9 mouse cellular contexts compared by ENCODE assay signal in genomic region chr10:44447001-44447400, GRCm38 (mm10).
"Had no signal": no experiment of that assay in that cellular context is flagged by ENCODE, and none has a peak within 500 bp of the region (broad histone marks: within the 10 kb centered on the region; RNA-seq: fewer than 3 reads in every experiment).

No protein-coding gene starts in this region.

- H3K27ac ChIP-seq: limb, embryonic 15.5 days; liver, embryonic 13.5 days; midbrain, embryonic 10.5 days; neural tube, embryonic 15.5 days had no signal

- H3K27me3 ChIP-seq: limb, embryonic 15.5 days; liver, embryonic 13.5 days; neural tube, embryonic 15.5 days had no signal

- H3K4me3 ChIP-seq: limb, embryonic 15.5 days; liver, embryonic 13.5 days; midbrain, embryonic 10.5 days; myocyte; neural tube, embryonic 15.5 days had no signal

- H3K9ac ChIP-seq: limb, embryonic 15.5 days; liver, embryonic 13.5 days; neural tube, embryonic 15.5 days had no signal

- DNase-seq: kidney, postnatal 10 days; liver, embryonic 13.5 days; midbrain, embryonic 14.5 days; right cerebral cortex, adult 18-20 months; right cerebral cortex, postnatal 25 days had no signal

- H3K4me1 ChIP-seq: neural tube, embryonic 15.5 days had no signal

- H3K9me3 ChIP-seq: limb, embryonic 15.5 days; liver, embryonic 13.5 days; midbrain, embryonic 10.5 days; neural tube, embryonic 15.5 days had no signal

- H3K36me3 ChIP-seq: limb, embryonic 15.5 days; liver, embryonic 13.5 days; midbrain, embryonic 10.5 days; neural tube, embryonic 15.5 days had no signal

- H3K4me2 ChIP-seq: limb, embryonic 15.5 days; liver, embryonic 13.5 days; neural tube, embryonic 15.5 days had no signal
